Mouse (Mus musculus): ENCODE data around the gene Mpc2. TPM values are rescaled to one million over a fixed set of nuclear protein-coding genes. Genes with fewer than 3 reads are reported as not detected.
A peak's percentile ranks its signal among the peaks of the same experiment; 100 is the strongest.

Mpc2 gene
- total and polyA plus RNA-seq, 3 experiments, result 51.3 to 57.0 TPM; not detected in 1

- no peaks in the 10 kb centered on the region for H3K27me3 ChIP-seq (ENCODE audit: control insufficient read depth in 1 of 2, insufficient read depth in 2 of 2, low read length in 2 of 2)
- no peak overlapping the region for H3K27ac ChIP-seq (ENCODE audit: control insufficient read depth, low read depth, low read length)
- H3K79me2 ChIP-seq (ENCODE audit: control insufficient read depth, insufficient read depth, low read length, poor library complexity), result no peaks in the 10 kb centered on the region
- H3K4me1 ChIP-seq (ENCODE audit: control insufficient read depth in 1 of 2, insufficient read depth in 2 of 2, low read length in 2 of 2), result no peaks in the 10 kb centered on the region
- no peak for DNase-seq (ENCODE audit: low read depth, low spot score)
- no peak for TF ChIP-seq TAL1 (IDR thresholded peaks at IDR 0.05; ENCODE audit: low read length)
- TF ChIP-seq HCFC1 (IDR thresholded peaks at IDR 0.05; ENCODE audit: low read depth, low read length), result no peak
- no peak for TF ChIP-seq USF2 (IDR thresholded peaks at IDR 0.05; ENCODE audit: borderline replicate concordance in 1 of 2, insufficient read depth in 1 of 2, low read depth in 1 of 2, low read length in 2 of 2)
- TF ChIP-seq JUND (IDR thresholded peaks at IDR 0.05; ENCODE audit: low read depth, low read length), result no peak
- no peak for TF ChIP-seq SMC3 (IDR thresholded peaks at IDR 0.05; ENCODE audit: low read depth, low read length)
- TF ChIP-seq ELF1 (IDR thresholded peaks at IDR 0.05; ENCODE audit: low read depth, low read length), result no peak
- TF ChIP-seq KAT2A (conservative IDR thresholded peaks at IDR 0.05; ENCODE audit: low read depth, low read length), result no peak
- H3K9ac ChIP-seq (ENCODE audit: control insufficient read depth, low read depth, low read length, poor library complexity, severe bottlenecking), result no peak overlapping the region
- peaks cover 2 to 5% of the 10 kb centered on the region in 2 experiments for H3K36me3 ChIP-seq (ENCODE audit: control insufficient read depth in 1 of 2, insufficient read depth in 2 of 2, low read length in 2 of 2)
- no peaks in the 10 kb centered on the region for H3K9me3 ChIP-seq (replicated peaks; ENCODE audit: insufficient read depth, low read length)
- no peak overlapping the region for H3K4me3 ChIP-seq (ENCODE audit: control insufficient read depth in 1 of 2, insufficient read depth in 1 of 2, low read depth in 2 of 2, low read length in 2 of 2)
Observed at GRCm38 (mm10) chr1:165426254-165426653, 34.2 kb upstream of the Mpc2 start.

GRCm38 (mm10) chr1:165432883-165433282 lies 27.6 kb upstream of the Mpc2 start:
- peaks cover 0 to 6% of the 10 kb centered on the region in 2 experiments; a peak in 2 of 4 replicates for H3K36me3 ChIP-seq (ENCODE audit: control insufficient read depth in 1 of 2, insufficient read depth in 2 of 2, low read length in 2 of 2)
- H3K27ac ChIP-seq (ENCODE audit: control insufficient read depth, low read depth, low read length), result no peak overlapping the region
- TF ChIP-seq USF2 (IDR thresholded peaks at IDR 0.05; ENCODE audit: borderline replicate concordance in 1 of 2, insufficient read depth in 1 of 2, low read depth in 1 of 2, low read length in 2 of 2) (no peak), ZNF384 (IDR thresholded peaks at IDR 0.05; ENCODE audit: low read depth, low read length) (no peak), RAD21 (IDR thresholded peaks at IDR 0.05; ENCODE audit: low read depth, low read length) (no peak), ELF1 (IDR thresholded peaks at IDR 0.05; ENCODE audit: low read depth, low read length) (no peak), NELFE (IDR thresholded peaks at IDR 0.05; ENCODE audit: low read depth, low read length) (no peak), CHD1 (IDR thresholded peaks at IDR 0.05; ENCODE audit: low read depth, low read length) (no peak), TCF12 (IDR thresholded peaks at IDR 0.05; ENCODE audit: low read depth, low read length) (no peak), KAT2A (conservative IDR thresholded peaks at IDR 0.05; ENCODE audit: low read depth, low read length) (no peak), MAX (IDR thresholded peaks at IDR 0.05; ENCODE audit: low read length) (no peak), GABPA (IDR thresholded peaks at IDR 0.05; ENCODE audit: low read depth, low read length) (no peak), SMC3 (IDR thresholded peaks at IDR 0.05; ENCODE audit: low read depth, low read length) (no peak), CHD2 (IDR thresholded peaks at IDR 0.05; ENCODE audit: low read length) (no peak), ETS1 (IDR thresholded peaks at IDR 0.05; ENCODE audit: low read depth, low read length) (no peak), GATA1 (IDR thresholded peaks at IDR 0.05; ENCODE audit: low read depth, low read length) (no peak), UBTF (IDR thresholded peaks at IDR 0.05; ENCODE audit: borderline replicate concordance, insufficient read depth, low read depth, low read length) (no peak), EP300 (IDR thresholded peaks at IDR 0.05; ENCODE audit: low read depth in 1 of 2, low read length in 2 of 2) (no peak), ZC3H11A (IDR thresholded peaks at IDR 0.05; ENCODE audit: low read depth, low read length) (no peak)
- no peaks in the 10 kb centered on the region for H3K9me3 ChIP-seq (replicated peaks; ENCODE audit: insufficient read depth, low read length)
- H3K9ac ChIP-seq (ENCODE audit: control insufficient read depth, low read depth, low read length, poor library complexity, severe bottlenecking), result no peak overlapping the region
- peak; percentile 20 for DNase-seq (ENCODE audit: low read depth, low spot score)
- H3K4me1 ChIP-seq (ENCODE audit: control insufficient read depth in 1 of 2, insufficient read depth in 2 of 2, low read length in 2 of 2), result peaks cover 3 to 4% of the 10 kb centered on the region in 2 experiments; a peak in 2 of 4 replicates
- H3K79me2 ChIP-seq (ENCODE audit: control insufficient read depth, insufficient read depth, low read length, poor library complexity), result 0 out of 2 replicates have a peak, but pooled peaks cover 3% of the 10 kb centered on the region
- no peak overlapping the region for H3K4me3 ChIP-seq (ENCODE audit: control insufficient read depth in 1 of 2, insufficient read depth in 1 of 2, low read depth in 2 of 2, low read length in 2 of 2)
- no peaks in the 10 kb centered on the region for H3K27me3 ChIP-seq (ENCODE audit: control insufficient read depth in 1 of 2, insufficient read depth in 2 of 2, low read length in 2 of 2)

Measured in MEL (cell line).